Mouse (Mus musculus): ENCODE results near the gene Ildr1.

DNA sequence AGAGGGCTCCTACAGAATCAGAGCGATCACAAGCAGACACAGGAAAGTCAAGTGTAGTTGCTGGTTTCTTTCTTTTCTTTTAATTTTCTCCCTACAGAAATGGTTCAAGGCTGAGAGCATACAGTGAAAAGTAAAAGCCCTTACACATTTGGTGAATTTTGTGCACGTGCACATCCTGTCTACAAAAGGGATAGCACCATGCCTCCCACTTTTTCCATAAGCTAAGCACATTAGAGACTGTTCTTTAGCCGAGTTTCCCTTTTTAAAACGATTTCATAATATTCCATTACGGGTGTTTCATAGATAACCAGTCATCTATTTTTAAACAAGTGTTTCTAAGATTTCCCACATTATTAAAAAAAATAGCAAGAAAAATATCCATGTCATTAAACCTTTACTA is 30.3 kb upstream of the Ildr1 start:
- TF ChIP-seq POLR2A (IDR thresholded peaks at IDR 0.05; ENCODE audit: extremely low read depth, insufficient read depth, low read length) (no peak), CTCF (IDR thresholded peaks at IDR 0.05; ENCODE audit: extremely low read depth, insufficient read depth, low read length) (no peak)

Data from cortical plate, adult 2 months (tissue).